Mouse (Mus musculus): ENCODE results near the gene Id2. TPM values are rescaled to one million over a fixed set of nuclear protein-coding genes. Genes with fewer than 3 reads are reported as not detected.

The Id2 gene
- polyA plus RNA-seq, 1 experiment, result 68.1 TPM

GRCm38 (mm10) chr12:25073374-25073773 lies 23.6 kb downstream of the Id2 start:
- Histone ChIP-seq H3ac (ENCODE audit: control insufficient read depth, insufficient read length, low read depth) (no peak overlapping the region), H3K27me3 (ENCODE audit: control insufficient read depth, insufficient read depth, insufficient read length) (no peaks in the 10 kb centered on the region), H3K79me2 (ENCODE audit: control insufficient read depth, insufficient read depth) (no peaks in the 10 kb centered on the region), H3K4me3 (ENCODE audit: insufficient read depth, poor library complexity, severe bottlenecking) (no peak overlapping the region), H3K79me3 (ENCODE audit: low read depth) (no peaks in the 10 kb centered on the region), H3K36me3 (ENCODE audit: control insufficient read depth, insufficient read depth) (no peaks in the 10 kb centered on the region)
- no peak for TF ChIP-seq MYOD1 (IDR thresholded peaks at IDR 0.05; ENCODE audit: control insufficient read depth, insufficient read length, low read depth)
- TF ChIP-seq FOSL1 (IDR thresholded peaks at IDR 0.05; ENCODE audit: insufficient read depth, low read length, poor library complexity, severe bottlenecking), result no peak
- no peak for TF ChIP-seq MYOG (IDR thresholded peaks at IDR 0.05; ENCODE audit: control insufficient read depth, extremely low read depth, insufficient read length)
- no peak for TF ChIP-seq CTCF (IDR thresholded peaks at IDR 0.05; ENCODE audit: control insufficient read depth, insufficient read depth, insufficient read length)
- no peak for TF ChIP-seq MAX (IDR thresholded peaks at IDR 0.05)
- no peak for TF ChIP-seq USF1 (IDR thresholded peaks at IDR 0.05; ENCODE audit: low read depth)
- TF ChIP-seq CEBPB (IDR thresholded peaks at IDR 0.05; ENCODE audit: low read depth), result no peak

GRCm38 (mm10) chr12:25062264-25062663 lies 34.7 kb downstream of the Id2 start:
- no peaks in the 10 kb centered on the region for H3K79me2 ChIP-seq (ENCODE audit: control insufficient read depth, insufficient read depth)
- no peaks in the 10 kb centered on the region for H3K79me3 ChIP-seq (ENCODE audit: low read depth)

DNA sequence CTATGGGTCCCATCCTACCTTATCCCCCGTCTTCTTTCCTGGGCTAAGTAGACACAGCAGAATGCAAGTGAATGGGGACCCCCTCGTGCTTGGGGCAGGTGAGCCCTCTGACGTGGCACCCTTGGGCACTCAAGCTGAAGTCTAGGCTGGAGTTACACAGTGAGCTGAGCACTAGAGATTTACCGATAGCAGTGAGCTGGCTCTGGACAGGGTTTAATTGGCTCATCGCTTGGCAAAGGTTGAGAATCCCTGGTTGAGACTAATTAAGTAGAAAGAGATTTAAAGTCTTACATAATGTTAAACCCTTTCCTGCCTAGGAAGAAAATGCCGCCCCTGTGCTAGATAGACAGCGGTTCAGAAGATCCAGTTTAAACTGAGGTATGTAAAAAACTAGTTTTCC lies 36.0 kb downstream of the Id2 start:
- H3K4me3 ChIP-seq (ENCODE audit: insufficient read depth, poor library complexity, severe bottlenecking), result no peak overlapping the region
- peaks cover 24% of the 10 kb centered on the region for H3K36me3 ChIP-seq (ENCODE audit: control insufficient read depth, insufficient read depth)
- H3K79me2 ChIP-seq (ENCODE audit: control insufficient read depth, insufficient read depth), result no peaks in the 10 kb centered on the region
- no peaks in the 10 kb centered on the region for H3K79me3 ChIP-seq (ENCODE audit: low read depth)
- no peak overlapping the region for H3ac ChIP-seq (ENCODE audit: control insufficient read depth, insufficient read length, low read depth)
- TF ChIP-seq CTCF (IDR thresholded peaks at IDR 0.05; ENCODE audit: control insufficient read depth, insufficient read depth, insufficient read length) (no peak), MYOD1 (IDR thresholded peaks at IDR 0.05; ENCODE audit: control insufficient read depth, insufficient read length, low read depth) (no peak), USF1 (IDR thresholded peaks at IDR 0.05; ENCODE audit: low read depth) (no peak), CEBPB (IDR thresholded peaks at IDR 0.05; ENCODE audit: low read depth) (no peak), MYOG (IDR thresholded peaks at IDR 0.05; ENCODE audit: control insufficient read depth, extremely low read depth, insufficient read length) (no peak), FOSL1 (IDR thresholded peaks at IDR 0.05; ENCODE audit: insufficient read depth, low read length, poor library complexity, severe bottlenecking) (no peak), MAX (IDR thresholded peaks at IDR 0.05) (no peak)
- no peaks in the 10 kb centered on the region for H3K27me3 ChIP-seq (ENCODE audit: control insufficient read depth, insufficient read depth, insufficient read length)

More at GRCm38 (mm10) chr12:25062264-25062663, 34.7 kb downstream of the Id2 start:
- Histone ChIP-seq H3K27me3 (ENCODE audit: control insufficient read depth, insufficient read depth, insufficient read length) (no peaks in the 10 kb centered on the region), H3ac (ENCODE audit: control insufficient read depth, insufficient read length, low read depth) (no peak overlapping the region), H3K36me3 (ENCODE audit: control insufficient read depth, insufficient read depth) (peaks cover 15% of the 10 kb centered on the region), H3K4me3 (ENCODE audit: insufficient read depth, poor library complexity, severe bottlenecking) (no peak overlapping the region)
- no peak for TF ChIP-seq FOSL1 (IDR thresholded peaks at IDR 0.05; ENCODE audit: insufficient read depth, low read length, poor library complexity, severe bottlenecking)
- no peak for TF ChIP-seq CTCF (IDR thresholded peaks at IDR 0.05; ENCODE audit: control insufficient read depth, insufficient read depth, insufficient read length)

GRCm38 (mm10) chr12:25059487-25060200 lies 37.3 kb downstream of the Id2 start:
- Histone ChIP-seq H3ac (ENCODE audit: control insufficient read depth, insufficient read length, low read depth) (no peak overlapping the region), H3K27me3 (ENCODE audit: control insufficient read depth, insufficient read depth, insufficient read length) (no peaks in the 10 kb centered on the region), H3K79me3 (ENCODE audit: low read depth) (no peaks in the 10 kb centered on the region), H3K36me3 (ENCODE audit: control insufficient read depth, insufficient read depth) (peaks cover 32% of the 10 kb centered on the region), H3K79me2 (ENCODE audit: control insufficient read depth, insufficient read depth) (no peaks in the 10 kb centered on the region), H3K4me3 (ENCODE audit: insufficient read depth, poor library complexity, severe bottlenecking) (no peak overlapping the region)
- TF ChIP-seq MYOD1 (IDR thresholded peaks at IDR 0.05; ENCODE audit: control insufficient read depth, insufficient read length, low read depth), result no peak
- no peak for TF ChIP-seq MAX (IDR thresholded peaks at IDR 0.05)
- TF ChIP-seq FOSL1 (IDR thresholded peaks at IDR 0.05; ENCODE audit: insufficient read depth, low read length, poor library complexity, severe bottlenecking), result no peak
- no peak for TF ChIP-seq CTCF (IDR thresholded peaks at IDR 0.05; ENCODE audit: control insufficient read depth, insufficient read depth, insufficient read length)
- no peak for TF ChIP-seq MYOG (IDR thresholded peaks at IDR 0.05; ENCODE audit: control insufficient read depth, extremely low read depth, insufficient read length)
- TF ChIP-seq USF1 (IDR thresholded peaks at IDR 0.05; ENCODE audit: low read depth), result no peak
- no peak for TF ChIP-seq CEBPB (IDR thresholded peaks at IDR 0.05; ENCODE audit: low read depth)

GRCm38 (mm10) chr12:25054963-25055362 lies 42.0 kb downstream of the Id2 start:
- no peaks in the 10 kb centered on the region for H3K79me3 ChIP-seq (ENCODE audit: low read depth)
- H3K36me3 ChIP-seq (ENCODE audit: control insufficient read depth, insufficient read depth), result peaks cover 48% of the 10 kb centered on the region
- no peaks in the 10 kb centered on the region for H3K27me3 ChIP-seq (ENCODE audit: control insufficient read depth, insufficient read depth, insufficient read length)
- H3ac ChIP-seq (ENCODE audit: control insufficient read depth, insufficient read length, low read depth), result no peak overlapping the region
- H3K4me3 ChIP-seq (ENCODE audit: insufficient read depth, poor library complexity, severe bottlenecking), result no peak overlapping the region
- no peaks in the 10 kb centered on the region for H3K79me2 ChIP-seq (ENCODE audit: control insufficient read depth, insufficient read depth)
- TF ChIP-seq USF1 (IDR thresholded peaks at IDR 0.05; ENCODE audit: low read depth) (no peak), MYOD1 (IDR thresholded peaks at IDR 0.05; ENCODE audit: control insufficient read depth, insufficient read length, low read depth) (no peak)

GRCm38 (mm10) chr12:25054511-25054910 lies 42.4 kb downstream of the Id2 start:
- H3K27me3 ChIP-seq (ENCODE audit: control insufficient read depth, insufficient read depth, insufficient read length), result no peaks in the 10 kb centered on the region
- H3K79me3 ChIP-seq (ENCODE audit: low read depth), result no peaks in the 10 kb centered on the region
- no peak overlapping the region for H3ac ChIP-seq (ENCODE audit: control insufficient read depth, insufficient read length, low read depth)
- TF ChIP-seq CEBPB (IDR thresholded peaks at IDR 0.05; ENCODE audit: low read depth) (no peak), MAX (IDR thresholded peaks at IDR 0.05) (no peak), MYOD1 (IDR thresholded peaks at IDR 0.05; ENCODE audit: control insufficient read depth, insufficient read length, low read depth) (no peak), CTCF (IDR thresholded peaks at IDR 0.05; ENCODE audit: control insufficient read depth, insufficient read depth, insufficient read length) (no peak), MYOG (IDR thresholded peaks at IDR 0.05; ENCODE audit: control insufficient read depth, extremely low read depth, insufficient read length) (no peak), FOSL1 (IDR thresholded peaks at IDR 0.05; ENCODE audit: insufficient read depth, low read length, poor library complexity, severe bottlenecking) (no peak), USF1 (IDR thresholded peaks at IDR 0.05; ENCODE audit: low read depth) (no peak)
- no peak overlapping the region for H3K4me3 ChIP-seq (ENCODE audit: insufficient read depth, poor library complexity, severe bottlenecking)
- H3K36me3 ChIP-seq (ENCODE audit: control insufficient read depth, insufficient read depth), result peaks cover 48% of the 10 kb centered on the region
- no peaks in the 10 kb centered on the region for H3K79me2 ChIP-seq (ENCODE audit: control insufficient read depth, insufficient read depth)

Measured in C2C12 (cell line).